Mouse (Mus musculus) stomach, embryonic 16.5 days (tissue): ENCODE data around the gene Ggt1. TPM values are rescaled to one million over a fixed set of nuclear protein-coding genes. Genes with fewer than 3 reads are reported as not detected.

Experiments
- ATAC-seq: fragments of 200-750 bp; cut with Nextera tagmentation; 2 replicates; pipeline ENCODE4 v1.8.0; 2017; ENCODE audit warnings: moderate number of reproducible peaks, moderate TSS enrichment; ENCODE audit not compliant: insufficient read depth, low FRiP score
- H3K27ac ChIP-seq: fragments of 300-500 bp; sonication (generic); 2 replicates; pipeline ENCODE4 v1.5.1; 2014; ENCODE audit warnings: low read length
- H3K27me3 ChIP-seq: fragments of 300-500 bp; sonication (generic); 2 replicates; pipeline ENCODE4 v1.6.1; 2014; ENCODE audit warnings: low read length, control low read depth, mixed read lengths; ENCODE audit not compliant: control insufficient read depth, insufficient read depth
- H3K36me3 ChIP-seq: fragments of 300-500 bp; sonication (generic); 2 replicates; pipeline ENCODE4 v1.6.1; 2014; ENCODE audit warnings: low read length; ENCODE audit not compliant: control insufficient read depth, insufficient read depth
- H3K4me1 ChIP-seq: fragments of 300-500 bp; sonication (generic); 2 replicates; pipeline ENCODE4 v1.6.1; 2014; ENCODE audit warnings: low read length, control low read depth, mixed read lengths; ENCODE audit not compliant: control insufficient read depth, insufficient read depth
- H3K4me2 ChIP-seq: fragments of 300-500 bp; sonication (generic); 2 replicates; pipeline ENCODE4 v1.6.1; 2014; ENCODE audit warnings: low read depth, low read length, mixed read lengths
- H3K4me3 ChIP-seq: fragments of 300-500 bp; sonication (generic); replicated peaks from 2 replicates; pipeline ENCODE4 v1.5.1; 2014; ENCODE audit warnings: mild to moderate bottlenecking, low read length
- H3K9ac ChIP-seq: fragments of 300-500 bp; sonication (generic); 2 replicates; pipeline ENCODE4 v1.6.1; 2014; ENCODE audit warnings: low read length
- H3K9me3 ChIP-seq: fragments of 300-500 bp; sonication (generic); replicated peaks from 2 replicates; pipeline ENCODE4 v1.6.1; 2016; ENCODE audit warnings: low read length, control low read depth; ENCODE audit not compliant: control insufficient read depth
- WGBS: fragments of 180-500 bp; shearing (Covaris S2); extraction: QIAGEN DNeasy Blood & Tissue Kit; methylation state at CpG from one replicate; pipeline ENCODE4 v1.1.7; 2014; 5-methylcytosine and 5-hydroxymethylcytosine counted together
- polyA plus RNA-seq: library from polyadenylated mRNA; unstranded; fragments of >200 nt; fragmentation: Nextera tagmentation; extraction: Ambion mirVana; gene quantifications from 2 replicates; pipeline ENCODE4 v1.2.1, GENCODE M21; 2015

Gene Ggt1
- polyA plus RNA-seq, 1 experiment from 2014 or later = 35.1 TPM

DNA sequence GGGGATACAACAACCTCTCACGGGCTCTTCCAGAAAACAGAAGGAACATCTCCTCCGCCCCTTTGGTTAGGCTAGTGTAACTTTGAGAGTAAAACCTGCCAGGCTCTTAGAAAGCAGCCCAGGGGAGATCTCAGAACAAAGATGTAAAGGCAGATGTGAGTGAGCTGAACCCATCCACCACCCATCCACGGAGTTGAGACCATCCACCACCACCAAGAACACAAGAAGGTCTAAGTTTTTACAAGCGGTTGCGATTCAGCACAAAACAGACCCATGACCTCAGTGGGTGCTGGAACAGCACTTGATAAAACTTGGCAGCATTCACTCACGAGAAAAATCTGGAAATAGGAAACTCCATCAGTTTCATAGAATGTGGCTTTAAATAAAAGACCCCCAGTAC, 64.5 kb downstream of the Ggt1 start:
- Histone ChIP-seq H3K36me3 (no peaks in the 10 kb centered on the region), H3K27ac (no peak overlapping the region), H3K9ac (no peak overlapping the region), H3K27me3 (no peaks in the 10 kb centered on the region), H3K4me3 (no peak overlapping the region), H3K4me2 (no peak overlapping the region), H3K4me1 (0 out of 2 replicates have a peak, but pooled peaks cover 2% of the 10 kb centered on the region), H3K9me3 (no peaks in the 10 kb centered on the region)
- 32% methylated on average over 6 of the region's 6 CpGs for WGBS
- ATAC-seq = no peak

DNA sequence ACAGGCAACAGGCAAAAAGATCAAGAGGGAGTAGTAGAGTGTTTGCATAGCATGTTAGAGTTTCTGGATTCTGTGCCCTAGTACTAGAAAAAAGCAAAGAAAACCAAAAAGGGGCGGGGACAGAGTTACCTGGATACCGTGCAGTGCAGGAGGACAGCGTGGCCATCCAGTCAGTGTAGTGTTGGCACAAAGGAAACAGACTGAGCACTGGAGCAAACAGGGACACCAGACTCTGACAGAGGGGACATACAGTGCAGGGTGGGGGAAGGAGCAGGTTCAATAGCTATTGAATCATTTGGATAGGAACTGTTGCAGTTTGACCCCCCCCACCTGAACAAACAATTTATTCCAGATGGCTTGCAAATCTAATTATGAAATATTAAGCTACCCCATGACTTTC, 65.6 kb downstream of the Ggt1 start:
- H3K27ac ChIP-seq = no peak overlapping the region
- no peak overlapping the region for H3K9ac ChIP-seq
- WGBS = 48% methylated on average over 3 of the region's 3 CpGs
- H3K4me1 ChIP-seq = 0 out of 2 replicates have a peak, but pooled peaks cover 2% of the 10 kb centered on the region
- H3K9me3 ChIP-seq = no peaks in the 10 kb centered on the region
- no peaks in the 10 kb centered on the region for H3K27me3 ChIP-seq
- no peak for ATAC-seq
- H3K4me2 ChIP-seq = no peak overlapping the region
- H3K36me3 ChIP-seq = no peaks in the 10 kb centered on the region
- no peak overlapping the region for H3K4me3 ChIP-seq

DNA sequence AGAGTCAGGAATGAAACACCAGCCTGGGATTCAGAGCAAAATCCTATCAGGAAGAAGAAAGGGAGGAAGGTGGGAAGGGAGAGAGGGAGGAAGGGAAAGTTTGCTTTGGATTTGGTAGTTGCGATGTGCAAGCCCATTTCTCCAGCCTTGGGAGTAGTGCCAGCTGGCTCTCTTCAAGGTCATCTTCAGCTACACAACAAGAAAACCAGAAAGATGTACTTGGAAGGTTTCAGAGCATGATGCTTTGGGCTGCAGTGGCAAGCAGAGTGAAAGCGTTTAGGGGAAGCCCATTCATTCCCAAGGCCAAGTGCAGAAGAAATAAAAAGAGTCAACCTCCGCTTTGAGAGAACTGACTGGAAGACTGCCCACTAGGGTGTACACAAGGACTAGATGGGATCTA, 66.1 kb downstream of the Ggt1 start:
- no peaks in the 10 kb centered on the region for H3K9me3 ChIP-seq
- WGBS = 52% methylated on average over 3 of the region's 3 CpGs
- 0 out of 2 replicates have a peak, but pooled peaks cover 2% of the 10 kb centered on the region for H3K4me1 ChIP-seq
- no peak overlapping the region for H3K27ac ChIP-seq
- H3K9ac ChIP-seq = no peak overlapping the region
- no peak overlapping the region for H3K4me2 ChIP-seq
- H3K27me3 ChIP-seq = no peaks in the 10 kb centered on the region
- H3K36me3 ChIP-seq = no peaks in the 10 kb centered on the region
- no peak overlapping the region for H3K4me3 ChIP-seq
- no peak for ATAC-seq

DNA sequence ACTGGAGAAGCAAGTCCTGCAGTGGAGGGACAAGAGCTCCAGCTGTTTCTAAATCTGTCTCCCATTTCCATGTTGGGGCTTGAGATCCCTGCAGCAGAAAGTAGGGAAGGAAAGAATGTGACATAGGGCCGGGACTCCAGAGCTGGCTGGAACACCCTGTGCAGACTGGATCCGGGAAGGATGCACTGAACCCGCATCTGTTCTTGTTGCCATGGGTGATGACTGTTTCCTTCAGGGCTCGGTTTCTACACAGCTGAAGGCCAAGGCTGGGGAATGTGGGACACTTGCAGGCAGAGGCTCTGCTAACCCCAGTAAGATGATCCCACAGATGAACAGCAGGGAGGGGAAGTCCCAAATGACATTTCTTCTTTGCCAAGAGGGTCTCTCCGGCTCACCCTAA, 71.2 kb downstream of the Ggt1 start:
- ATAC-seq = peak; percentile 85
- Histone ChIP-seq H3K27me3 (no peaks in the 10 kb centered on the region), H3K36me3 (no peaks in the 10 kb centered on the region), H3K4me2 (no peak overlapping the region), H3K4me3 (no peak overlapping the region), H3K27ac (peak overlapping the region; percentile 9; the same call in 1 of the 2 replicates), H3K9ac (no peak overlapping the region), H3K4me1 (0 out of 2 replicates have a peak, but pooled peaks cover 6% of the 10 kb centered on the region), H3K9me3 (no peaks in the 10 kb centered on the region)
- 44% methylated on average over 5 of the region's 5 CpGs for WGBS

DNA sequence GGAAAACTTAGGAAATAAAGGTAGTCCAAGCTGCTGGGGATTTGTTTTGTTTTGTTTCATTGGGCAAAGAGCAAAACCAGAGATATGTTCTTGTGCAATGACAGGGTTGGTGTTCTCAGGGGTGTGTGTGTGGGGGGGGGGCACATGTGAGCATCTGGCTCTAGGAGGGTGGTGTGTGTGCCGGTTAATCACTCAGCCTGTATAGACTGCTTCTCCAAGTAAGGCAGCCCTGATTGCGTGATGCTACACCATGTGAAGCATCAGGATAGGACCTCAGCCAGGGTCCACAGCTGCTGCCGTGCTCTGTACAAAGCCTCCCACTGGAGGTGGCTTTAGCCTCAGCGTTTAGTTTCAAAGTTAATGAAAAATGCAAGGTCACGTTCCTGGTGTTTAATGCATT, 71.6 kb downstream of the Ggt1 start:
- Histone ChIP-seq H3K27me3 (no peaks in the 10 kb centered on the region), H3K36me3 (no peaks in the 10 kb centered on the region), H3K4me3 (no peak overlapping the region), H3K9ac (no peak overlapping the region), H3K4me2 (no peak overlapping the region), H3K27ac (no peak overlapping the region; the same call in 1 of the 2 replicates), H3K9me3 (no peaks in the 10 kb centered on the region), H3K4me1 (0 out of 2 replicates have a peak, but pooled peaks cover 6% of the 10 kb centered on the region)
- 58% methylated on average over 5 of the region's 5 CpGs for WGBS
- peak; percentile 34; the same call in 1 of the 2 replicates for ATAC-seq

DNA sequence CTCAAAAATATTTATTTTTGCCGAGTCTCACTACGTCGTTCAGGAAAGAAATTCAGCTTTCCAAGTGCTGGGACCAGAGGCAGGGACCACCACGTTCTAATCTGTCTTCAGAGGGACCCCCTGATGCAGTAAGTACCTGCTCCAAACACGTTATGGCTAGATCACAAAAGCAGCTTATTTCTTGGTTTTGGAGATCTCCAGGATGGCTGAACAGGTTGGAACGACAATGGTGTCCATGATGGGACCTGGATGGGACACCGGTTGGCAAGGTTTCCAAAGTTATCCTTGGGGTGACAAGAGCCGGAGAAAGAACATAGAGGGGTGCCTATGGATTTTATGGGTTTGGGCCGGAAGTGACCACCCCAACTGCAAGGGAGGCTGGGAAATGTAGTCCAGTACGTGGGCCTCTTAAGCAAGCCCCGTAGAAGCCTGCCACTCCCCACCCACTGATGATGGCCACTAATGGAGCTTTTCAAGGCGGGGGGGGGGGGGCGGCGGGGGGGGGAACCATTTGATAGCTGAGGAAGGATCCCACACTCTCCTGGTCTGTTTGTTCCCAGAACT, 72.3 kb downstream of the Ggt1 start:
- Histone ChIP-seq H3K27me3 (no peaks in the 10 kb centered on the region), H3K36me3 (no peaks in the 10 kb centered on the region), H3K4me1 (0 out of 2 replicates have a peak, but pooled peaks cover 6% of the 10 kb centered on the region), H3K4me2 (no peak overlapping the region), H3K27ac (no peak overlapping the region; the same call in 1 of the 2 replicates), H3K4me3 (no peak overlapping the region), H3K9me3 (no peaks in the 10 kb centered on the region), H3K9ac (no peak overlapping the region)
- no peak for ATAC-seq
- WGBS = 63% methylated on average over 14 of the region's 14 CpGs

DNA sequence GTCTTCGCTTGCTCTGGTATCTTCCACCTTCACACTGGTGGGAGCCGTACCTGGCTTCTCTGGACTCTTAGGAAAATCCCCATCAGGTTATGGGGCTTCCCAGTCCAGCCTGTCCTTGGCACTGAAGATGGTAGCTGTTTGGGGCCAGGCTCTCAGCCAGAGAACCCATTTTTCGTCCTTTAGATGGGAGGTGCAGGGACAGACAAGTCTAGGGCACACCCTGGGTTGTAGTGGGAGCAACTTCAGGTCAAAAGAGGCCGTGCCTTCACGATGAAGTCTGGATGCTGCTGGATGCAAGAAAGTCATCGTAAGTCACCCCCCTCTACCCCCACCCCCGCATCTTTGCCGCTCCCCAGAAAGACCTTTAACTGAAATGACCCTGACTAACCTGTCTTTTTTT, 73.2 kb downstream of the Ggt1 start:
- no peak overlapping the region for H3K9ac ChIP-seq
- H3K4me1 ChIP-seq = 0 out of 2 replicates have a peak, but pooled peaks cover 6% of the 10 kb centered on the region
- no peaks in the 10 kb centered on the region for H3K27me3 ChIP-seq
- H3K4me3 ChIP-seq = no peak overlapping the region
- H3K4me2 ChIP-seq = no peak overlapping the region
- no peak for ATAC-seq
- 94% methylated on average over 8 of the region's 8 CpGs for WGBS
- H3K36me3 ChIP-seq = no peaks in the 10 kb centered on the region
- H3K27ac ChIP-seq = no peak overlapping the region
- H3K9me3 ChIP-seq = no peaks in the 10 kb centered on the region

DNA sequence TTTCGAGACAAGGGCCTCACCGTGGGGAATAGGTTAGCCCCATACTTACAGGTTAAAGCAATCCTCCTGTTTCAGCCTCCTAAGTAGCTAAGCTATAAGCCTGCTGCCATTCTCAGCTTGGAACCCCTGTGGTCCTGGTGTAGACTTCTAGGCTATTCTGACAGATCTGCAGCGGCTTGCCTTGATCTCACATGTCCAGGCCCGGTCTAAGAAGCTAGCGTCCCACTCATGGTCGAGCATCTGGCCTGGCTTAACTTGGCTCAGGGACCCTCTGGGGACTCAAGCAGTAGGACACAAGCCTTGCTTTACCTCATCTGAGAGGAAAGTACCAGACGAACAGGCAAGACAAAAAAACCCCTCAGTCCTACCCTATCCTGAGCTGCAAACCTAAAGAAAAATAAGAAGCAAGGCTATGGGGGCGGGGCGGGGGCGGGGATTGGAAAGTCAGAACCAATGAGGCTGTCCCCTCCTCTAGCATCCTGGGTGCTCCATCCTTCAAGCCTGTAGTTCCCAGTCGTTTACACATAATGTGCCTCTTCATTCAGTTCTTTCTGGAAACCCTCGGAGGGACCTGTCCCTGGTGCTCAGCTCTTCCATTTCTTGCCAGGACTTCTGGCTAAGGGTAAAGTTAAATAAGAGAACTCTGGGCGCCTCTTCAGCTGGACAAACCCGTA, 73.8 kb downstream of the Ggt1 start:
- no peak overlapping the region for H3K4me2 ChIP-seq
- H3K36me3 ChIP-seq = no peaks in the 10 kb centered on the region
- H3K4me3 ChIP-seq = no peak overlapping the region
- no peak for ATAC-seq
- no peak overlapping the region for H3K9ac ChIP-seq
- 71% methylated on average over 14 of the region's 14 CpGs for WGBS
- no peaks in the 10 kb centered on the region for H3K27me3 ChIP-seq
- 0 out of 2 replicates have a peak, but pooled peaks cover 6% of the 10 kb centered on the region for H3K4me1 ChIP-seq
- no peak overlapping the region for H3K27ac ChIP-seq
- H3K9me3 ChIP-seq = no peaks in the 10 kb centered on the region

DNA sequence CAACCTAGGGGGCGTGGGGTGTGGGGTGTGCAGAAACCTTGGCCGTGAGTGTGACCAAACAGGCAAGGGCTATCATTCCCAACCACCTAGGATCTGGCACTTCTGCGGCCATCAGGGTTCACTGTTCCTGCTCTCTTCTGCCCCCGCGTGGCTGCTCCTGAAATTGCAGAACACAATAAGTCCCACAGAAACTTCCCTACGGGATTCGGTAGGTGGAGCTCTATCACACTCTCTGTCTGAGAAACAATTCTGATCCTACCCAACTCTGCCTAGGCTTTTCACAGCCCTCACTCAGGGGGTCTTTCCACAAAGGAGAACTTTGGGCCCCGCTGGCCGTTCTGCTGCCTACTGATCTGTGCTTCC, 74.3 kb downstream of the Ggt1 start:
- no peak overlapping the region for H3K27ac ChIP-seq
- no peaks in the 10 kb centered on the region for H3K36me3 ChIP-seq
- 0 out of 2 replicates have a peak, but pooled peaks cover 6% of the 10 kb centered on the region for H3K4me1 ChIP-seq
- no peak overlapping the region for H3K9ac ChIP-seq
- no peaks in the 10 kb centered on the region for H3K9me3 ChIP-seq
- H3K4me2 ChIP-seq = no peak overlapping the region
- no peak overlapping the region for H3K4me3 ChIP-seq
- H3K27me3 ChIP-seq = no peaks in the 10 kb centered on the region
- WGBS = 9% methylated on average over 9 of the region's 9 CpGs
- no peak for ATAC-seq
